Mouse (Mus musculus) testis, adult 2 months (tissue): ENCODE results near the gene Krtap13-1.

Experiments
- CTCF ChIP-seq: fragments of 200-500 bp; IDR thresholded peaks from 2 replicates; pipeline ENCODE4 v1.5.1; 2012; ENCODE audit warnings: low read depth, mild to moderate bottlenecking, inconsistent platforms, low read length, moderate library complexity; ENCODE audit not compliant: control insufficient read depth, insufficient read depth, insufficient replicate concordance
- POLR2A ChIP-seq: fragments of 200-500 bp; IDR thresholded peaks from 2 replicates; pipeline ENCODE4 v1.6.1; 2012; ENCODE audit warnings: low read depth, mild to moderate bottlenecking, inconsistent platforms, low read length, moderate library complexity; ENCODE audit not compliant: control insufficient read depth

DNA sequence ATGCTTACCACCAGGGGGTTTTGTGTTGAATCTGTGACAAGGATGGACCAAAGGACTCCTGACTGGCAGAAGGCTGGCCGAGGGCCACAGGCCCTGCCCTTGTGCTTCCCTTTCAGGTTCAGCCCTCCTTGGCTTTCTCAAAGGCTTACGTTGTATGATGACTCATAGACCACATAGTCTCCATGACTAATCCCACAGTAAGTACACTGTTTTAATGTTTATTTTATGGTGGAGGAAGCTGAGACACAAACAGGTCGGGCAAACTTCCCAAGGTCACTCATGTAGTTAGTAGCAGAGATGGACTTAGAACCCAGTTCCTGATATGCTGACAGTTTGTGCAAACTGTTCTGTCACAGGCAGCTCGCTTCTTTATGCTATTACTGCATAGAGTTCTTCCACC, 17.9 kb upstream of the Krtap13-1 start:
- TF ChIP-seq POLR2A (no peak), CTCF (no peak)
